Mouse (Mus musculus) erythroblast, embryonic 14.5 days (primary cell): Measurements from ENCODE around the gene Nutf2-ps1. TPM values are rescaled to one million over a fixed set of nuclear protein-coding genes. Genes with fewer than 3 reads are reported as not detected.

Source experiments
- H3K27me3 ChIP-seq: 2 replicates; pipeline ENCODE4 v1.6.1; 2012; ENCODE audit warnings: inconsistent platforms; ENCODE audit not compliant: control insufficient read depth
- H3K36me3 ChIP-seq: 2 replicates; pipeline ENCODE4 v1.6.1; 2012; ENCODE audit warnings: mild to moderate bottlenecking, inconsistent platforms; ENCODE audit not compliant: control insufficient read depth
- H3K4me1 ChIP-seq: 2 replicates; pipeline ENCODE4 v1.6.1; 2012; ENCODE audit warnings: inconsistent platforms; ENCODE audit not compliant: control insufficient read depth
- H3K4me3 ChIP-seq: replicated peaks from 2 replicates; pipeline ENCODE3; 2012; ENCODE audit warnings: moderate library complexity, mild to moderate bottlenecking, inconsistent platforms
- H3K9me3 ChIP-seq: 2 replicates; pipeline ENCODE4 v1.6.1; 2012; ENCODE audit warnings: low read length, inconsistent platforms, mixed read lengths; ENCODE audit not compliant: control insufficient read depth
- GATA1 ChIP-seq: IDR thresholded peaks from 2 replicates; pipeline ENCODE4 v1.6.1; 2012; ENCODE audit warnings: low read length, inconsistent platforms, mixed read lengths
- TAL1 ChIP-seq: IDR thresholded peaks from 3 replicates; pipeline ENCODE4 v1.6.1; 2012; ENCODE audit warnings: low read length, inconsistent platforms, mixed read lengths
- polyA plus RNA-seq: library from polyadenylated mRNA; stranded (reverse); fragments of >175 nt; gene quantifications from 2 replicates; pipeline ENCODE4 v1.2.3, GENCODE M21; 2012

The Nutf2-ps1 gene
- polyA plus RNA-seq, 1 experiment, result 12.5 TPM

DNA sequence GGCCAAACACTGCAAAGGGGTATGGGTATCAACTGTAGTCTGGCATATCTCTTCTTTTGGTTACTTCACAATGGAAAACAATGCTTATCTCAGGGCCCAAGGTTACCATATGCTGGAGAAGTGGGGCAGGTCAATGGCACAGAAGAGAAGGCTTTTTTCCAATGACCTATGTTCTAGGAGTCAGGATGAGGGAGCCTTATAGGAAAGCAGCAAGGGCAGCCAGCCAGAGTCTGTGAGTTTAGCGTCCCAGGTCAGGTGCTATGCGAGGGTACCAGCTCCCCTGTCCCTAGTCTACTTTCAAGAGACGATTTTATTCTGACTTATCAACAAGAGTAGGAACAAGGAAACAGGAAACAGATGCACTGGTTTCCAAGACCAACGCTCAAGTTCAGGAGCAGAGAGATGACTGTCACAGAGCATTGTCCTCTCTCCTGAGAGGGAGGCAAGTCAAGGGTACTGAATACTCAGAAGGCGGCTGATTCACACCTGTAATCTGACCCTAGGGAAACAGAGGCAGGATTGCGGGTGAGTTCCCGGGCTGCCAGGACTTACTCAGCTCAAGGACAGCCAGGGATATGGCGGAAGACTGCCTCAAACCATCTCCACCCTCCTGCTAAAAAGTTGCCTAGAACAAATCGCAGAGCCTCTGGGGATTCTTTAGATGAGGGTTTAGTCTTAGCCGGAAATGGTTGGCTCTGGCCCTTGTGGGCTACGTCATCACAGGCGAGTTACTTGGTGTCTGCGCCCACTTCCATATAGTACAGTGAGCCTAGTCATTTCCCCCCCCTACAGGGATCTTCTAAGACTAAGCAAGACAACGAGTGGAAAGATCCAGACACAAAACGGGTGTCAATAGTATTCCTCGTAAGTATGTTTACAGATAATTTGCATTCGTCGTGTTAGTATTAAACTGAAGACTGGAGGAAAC lies 17.1 kb downstream of the Nutf2-ps1 start:
- TF ChIP-seq GATA1, result no peak
- no peak for TF ChIP-seq TAL1
- no peak overlapping the region for H3K4me3 ChIP-seq
- no peaks in the 10 kb centered on the region for H3K36me3 ChIP-seq
- no peaks in the 10 kb centered on the region; the same call in 1 of the 2 replicates for H3K4me1 ChIP-seq
- peaks cover 2% of the 10 kb centered on the region; the same call in 1 of the 2 replicates for H3K27me3 ChIP-seq
- H3K9me3 ChIP-seq, result no peaks in the 10 kb centered on the region

GRCm38 (mm10) chr19:53571056-53571455 lies 17.8 kb downstream of the Nutf2-ps1 start:
- no peak overlapping the region for H3K4me3 ChIP-seq
- H3K27me3 ChIP-seq, result peaks cover 2% of the 10 kb centered on the region; the same call in 1 of the 2 replicates
- H3K9me3 ChIP-seq, result no peaks in the 10 kb centered on the region
- no peaks in the 10 kb centered on the region for H3K36me3 ChIP-seq
- TF ChIP-seq GATA1 (no peak), TAL1 (no peak)
- H3K4me1 ChIP-seq, result no peaks in the 10 kb centered on the region; the same call in 1 of the 2 replicates

- Histone ChIP-seq H3K4me3 (no peak overlapping the region), H3K9me3 (no peaks in the 10 kb centered on the region), H3K36me3 (no peaks in the 10 kb centered on the region), H3K4me1 (no peaks in the 10 kb centered on the region; the same call in 1 of the 2 replicates), H3K27me3 (peaks cover 2% of the 10 kb centered on the region; the same call in 1 of the 2 replicates)
- TF ChIP-seq TAL1 (no peak), GATA1 (no peak)
Measured at GRCm38 (mm10) chr19:53568553-53568952, 20.3 kb downstream of the Nutf2-ps1 start.

DNA sequence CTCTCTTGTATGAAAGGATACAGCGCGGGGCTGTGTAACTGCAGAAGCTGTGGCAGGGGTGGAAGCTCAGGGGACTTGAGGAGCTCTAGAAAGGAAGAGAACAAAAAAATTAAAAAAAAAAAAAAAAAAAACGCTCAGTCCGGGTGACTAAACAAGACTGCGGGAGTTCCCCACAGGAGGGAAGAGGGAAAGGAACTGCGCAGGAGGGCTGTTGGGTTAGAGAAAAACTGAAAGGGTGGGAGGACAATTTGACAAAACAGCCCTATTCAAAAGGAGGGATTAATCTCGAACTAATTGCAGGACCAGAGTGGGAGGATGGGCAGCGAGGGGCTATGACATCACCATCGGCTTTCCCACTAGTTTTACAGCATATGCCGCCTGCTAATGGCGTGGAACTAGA lies 21.0 kb downstream of the Nutf2-ps1 start:
- Histone ChIP-seq H3K36me3 (no peaks in the 10 kb centered on the region), H3K4me1 (no peaks in the 10 kb centered on the region; the same call in 1 of the 2 replicates), H3K9me3 (no peaks in the 10 kb centered on the region), H3K27me3 (peaks cover 2% of the 10 kb centered on the region; the same call in 1 of the 2 replicates), H3K4me3 (no peak overlapping the region)
- TF ChIP-seq GATA1, result no peak
- no peak for TF ChIP-seq TAL1

- H3K4me1 ChIP-seq, result no peaks in the 10 kb centered on the region
- H3K4me3 ChIP-seq, result no peak overlapping the region
- H3K9me3 ChIP-seq, result no peaks in the 10 kb centered on the region
- peaks cover 2% of the 10 kb centered on the region; the same call in 1 of the 2 replicates for H3K27me3 ChIP-seq
- no peak for TF ChIP-seq TAL1
- TF ChIP-seq GATA1, result no peak
- H3K36me3 ChIP-seq, result no peaks in the 10 kb centered on the region
Measured at GRCm38 (mm10) chr19:53565565-53566277, 23.1 kb downstream of the Nutf2-ps1 start.

DNA sequence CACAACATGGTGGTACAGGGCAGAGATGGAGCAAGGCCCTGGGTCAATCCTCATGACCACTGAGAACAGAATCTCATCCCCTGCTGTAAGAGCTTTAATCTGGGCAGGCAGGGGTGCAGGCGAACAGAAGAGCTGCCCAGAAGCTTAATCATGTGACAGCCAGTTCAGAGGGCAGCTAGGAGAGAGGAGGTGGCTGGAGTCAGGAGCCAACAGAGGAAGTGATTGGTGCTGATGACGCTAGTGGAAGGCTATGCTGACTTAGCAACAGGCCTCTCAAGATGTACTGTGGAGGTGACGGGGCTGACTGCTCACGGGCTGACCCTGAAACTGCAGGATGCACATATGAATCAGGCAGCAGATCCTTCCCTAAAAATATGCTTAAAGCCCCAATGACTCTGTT lies 24.7 kb downstream of the Nutf2-ps1 start:
- Histone ChIP-seq H3K4me1 (no peaks in the 10 kb centered on the region), H3K4me3 (no peak overlapping the region)
- TF ChIP-seq TAL1 (no peak), GATA1 (no peak)

DNA sequence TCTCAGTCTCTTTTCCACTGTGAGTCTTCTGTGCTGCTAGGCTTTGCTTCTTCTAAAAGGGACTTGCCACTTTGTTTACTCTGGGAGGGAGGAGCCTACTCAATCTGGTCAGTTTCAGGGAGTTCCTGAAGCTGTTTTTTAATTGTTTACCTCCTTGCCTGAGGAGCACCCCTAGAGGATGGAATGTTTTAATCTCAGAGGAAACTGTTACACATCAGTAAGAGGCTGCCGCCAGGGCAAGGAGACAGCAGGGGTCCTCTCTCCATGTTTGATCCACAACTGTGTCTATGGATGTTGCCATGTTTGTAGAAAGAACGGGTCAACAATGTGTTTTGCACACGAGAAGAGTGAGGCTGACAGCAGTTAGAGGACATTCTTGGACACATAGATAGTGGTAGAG lies 28.4 kb downstream of the Nutf2-ps1 start:
- no peaks in the 10 kb centered on the region for H3K36me3 ChIP-seq
- H3K9me3 ChIP-seq, result no peaks in the 10 kb centered on the region
- no peak overlapping the region for H3K4me3 ChIP-seq
- no peaks in the 10 kb centered on the region for H3K27me3 ChIP-seq
- TF ChIP-seq GATA1 (no peak), TAL1 (no peak)
- H3K4me1 ChIP-seq, result no peaks in the 10 kb centered on the region

More for the DNA sequence above, 24.7 kb downstream of the Nutf2-ps1 start:
- Histone ChIP-seq H3K9me3 (no peaks in the 10 kb centered on the region), H3K36me3 (no peaks in the 10 kb centered on the region), H3K27me3 (peaks cover 2% of the 10 kb centered on the region; the same call in 1 of the 2 replicates)

DNA sequence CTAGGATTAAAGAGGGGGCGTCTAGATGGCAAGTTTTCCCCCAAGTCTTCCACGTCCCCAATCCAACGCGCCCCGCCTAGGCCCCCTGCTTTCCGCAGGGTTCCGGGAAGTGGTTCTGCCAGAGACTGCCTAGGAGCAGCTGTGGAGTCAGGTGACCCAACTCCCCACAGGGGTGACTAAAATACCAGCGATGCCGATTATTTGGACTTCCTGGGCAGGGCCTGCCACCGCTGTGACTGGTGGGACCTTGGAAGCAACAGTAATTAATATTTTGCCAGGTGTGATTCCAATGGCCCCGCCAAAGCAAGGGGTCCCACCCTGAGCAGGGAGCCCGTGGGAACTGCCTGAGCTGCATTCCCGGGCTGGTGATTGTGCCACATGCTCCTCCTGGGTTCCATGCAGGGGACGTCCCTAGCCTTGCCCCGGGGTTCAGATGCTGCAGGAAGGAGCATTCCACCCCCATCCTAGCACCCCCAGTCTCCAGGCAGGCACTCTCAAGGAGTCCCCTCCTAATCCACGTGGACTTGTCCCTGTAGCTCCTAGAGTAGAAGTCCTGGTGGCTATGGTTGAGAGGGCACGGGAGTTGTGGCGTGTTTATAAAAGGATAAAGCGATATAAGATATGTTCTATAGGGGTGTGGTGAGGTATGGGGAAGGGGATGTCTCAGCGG lies 31.5 kb downstream of the Nutf2-ps1 start:
- Histone ChIP-seq H3K36me3 (no peaks in the 10 kb centered on the region), H3K9me3 (no peaks in the 10 kb centered on the region)
- TF ChIP-seq GATA1 (no peak), TAL1 (no peak)

GRCm38 (mm10) chr19:53556841-53557240 lies 32.0 kb downstream of the Nutf2-ps1 start:
- H3K4me3 ChIP-seq, result no peak overlapping the region
- H3K36me3 ChIP-seq, result no peaks in the 10 kb centered on the region
- H3K4me1 ChIP-seq, result no peaks in the 10 kb centered on the region; the same call in 1 of the 2 replicates
- TF ChIP-seq GATA1 (no peak), TAL1 (no peak)
- H3K9me3 ChIP-seq, result no peaks in the 10 kb centered on the region
- H3K27me3 ChIP-seq, result no peaks in the 10 kb centered on the region

More for the DNA sequence above, 31.5 kb downstream of the Nutf2-ps1 start:
- H3K4me1 ChIP-seq, result no peaks in the 10 kb centered on the region; the same call in 1 of the 2 replicates
- H3K27me3 ChIP-seq, result no peaks in the 10 kb centered on the region
- no peak overlapping the region for H3K4me3 ChIP-seq
